Mouse (Mus musculus) erythroid progenitor cell, adult 5-6 weeks (primary cell): Measurements from ENCODE around the gene Derl3. TPM values are rescaled to one million over a fixed set of nuclear protein-coding genes. Genes with fewer than 3 reads are reported as not detected.
A peak's percentile ranks its signal among the peaks of the same experiment; 100 is the strongest.

Experiments used
- ATAC-seq: replicated peaks from 2 replicates; pipeline ENCODE4 v1.8.0; 2016; ENCODE audit warnings: moderate number of reproducible peaks, mild to moderate bottlenecking, moderate TSS enrichment, inconsistent platforms; ENCODE audit not compliant: poor library complexity, low FRiP score, severe bottlenecking
- total RNA-seq, 2 experiments: library from RNA; stranded (forward) in 1 of 2; stranded (reverse) in 1 of 2; fragments of 150-400 nt in 1 of 2; fragments of 186-747, 209-891 nt in 1 of 2; gene quantifications; 2 replicates each; pipeline versions ENCODE4 v1.2.3 to v1.2.4; 2015 to 2017; ENCODE audit warnings: low replicate concordance in 2 of 2

The Derl3 gene
- total RNA-seq, 2 experiments from 2014 or later: not detected

DNA sequence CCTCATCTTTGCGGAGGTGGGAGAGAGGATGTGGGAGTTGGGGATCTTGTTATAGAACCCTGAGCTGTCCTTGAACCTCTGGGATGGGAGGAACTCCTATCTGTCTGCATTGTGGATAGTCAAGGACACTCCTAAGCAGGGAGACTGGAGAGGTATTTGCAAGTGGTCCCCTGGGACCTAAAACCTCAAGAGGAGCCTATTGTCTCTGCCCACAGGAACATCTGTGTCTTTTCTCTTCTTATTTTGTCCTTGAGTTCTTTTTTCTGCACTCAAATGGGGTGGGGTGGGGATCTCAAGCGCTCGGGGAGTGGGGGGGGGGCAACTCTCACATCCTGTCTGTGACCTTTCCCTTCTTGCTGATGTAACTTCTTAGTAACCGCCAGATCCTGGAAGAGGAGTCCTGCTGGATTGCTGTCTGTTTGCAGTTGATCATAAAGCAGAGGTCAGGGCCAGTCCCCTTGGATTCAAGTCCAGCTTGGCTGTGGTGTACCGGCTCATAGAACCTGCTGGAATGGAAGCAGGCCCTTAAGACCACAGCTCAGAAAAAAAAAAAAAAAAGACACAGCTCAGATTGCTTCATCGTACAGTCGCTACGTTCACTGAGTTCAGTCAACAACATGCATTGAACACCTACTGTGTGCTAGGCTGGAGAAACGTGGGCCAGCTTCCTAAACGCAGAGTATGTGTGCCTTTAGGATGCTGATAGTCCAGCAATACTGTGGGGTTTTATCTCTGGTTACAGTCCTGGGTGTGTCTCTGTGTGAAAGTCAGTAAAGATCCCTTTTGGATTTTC lies 44.8 kb downstream of the Derl3 start:
- peak; percentile 64 for ATAC-seq

GRCm38 (mm10) chr10:75939481-75940234 lies 46.4 kb downstream of the Derl3 start:
- ATAC-seq: peak; percentile 83

- ATAC-seq: no peak
These were observed 47.3 kb downstream of the Derl3 start, which contains the start of gene Gm867 for GRCm38 (mm10) chr10:75940520-75940919. Gene Gm867, minus strand, starts transcription at chr10:75940672.

GRCm38 (mm10) chr10:75941042-75941824 lies 48.0 kb downstream of the Derl3 start:
- ATAC-seq: no peak

DNA sequence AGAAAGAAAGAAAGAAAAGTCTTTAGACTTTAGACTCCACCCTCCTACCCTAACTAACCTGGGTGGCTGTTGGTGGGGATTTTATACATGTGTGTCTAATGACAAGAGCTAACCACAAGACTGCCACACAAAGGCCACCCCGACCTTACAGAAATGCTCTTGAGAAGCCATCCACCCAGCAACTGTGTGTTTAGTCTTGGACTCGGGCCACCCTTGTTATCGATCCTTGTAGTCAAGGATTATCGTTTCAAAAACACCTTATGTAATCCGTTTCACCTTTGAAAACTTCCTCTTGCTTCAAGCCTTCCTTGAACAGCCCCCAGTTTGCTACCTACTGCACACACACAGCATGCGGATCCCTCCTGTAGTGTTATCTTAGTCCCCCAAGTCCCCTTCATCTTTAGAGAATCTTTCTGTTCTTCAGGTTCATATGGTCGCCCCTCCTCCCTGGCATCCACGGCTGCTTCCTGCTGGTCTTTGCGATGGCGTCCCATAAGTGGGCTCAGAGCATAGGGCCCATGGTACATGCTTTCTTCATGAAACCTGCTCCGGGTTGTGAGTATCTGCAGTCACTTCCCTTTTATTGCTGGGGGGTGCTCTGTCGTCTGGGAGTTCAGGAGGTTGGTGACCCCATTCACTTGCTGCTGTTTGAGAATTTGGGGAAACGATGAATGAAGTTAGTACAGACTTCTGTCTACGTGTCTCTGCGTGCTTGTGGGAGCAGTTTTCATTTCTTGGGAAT lies 49.7 kb downstream of the Derl3 start, which contains the start of gene Vpreb3:
TSS of gene Vpreb3 (plus strand) at position 322 of the 742 bp plus-strand sequence.
- ATAC-seq: no peak

DNA sequence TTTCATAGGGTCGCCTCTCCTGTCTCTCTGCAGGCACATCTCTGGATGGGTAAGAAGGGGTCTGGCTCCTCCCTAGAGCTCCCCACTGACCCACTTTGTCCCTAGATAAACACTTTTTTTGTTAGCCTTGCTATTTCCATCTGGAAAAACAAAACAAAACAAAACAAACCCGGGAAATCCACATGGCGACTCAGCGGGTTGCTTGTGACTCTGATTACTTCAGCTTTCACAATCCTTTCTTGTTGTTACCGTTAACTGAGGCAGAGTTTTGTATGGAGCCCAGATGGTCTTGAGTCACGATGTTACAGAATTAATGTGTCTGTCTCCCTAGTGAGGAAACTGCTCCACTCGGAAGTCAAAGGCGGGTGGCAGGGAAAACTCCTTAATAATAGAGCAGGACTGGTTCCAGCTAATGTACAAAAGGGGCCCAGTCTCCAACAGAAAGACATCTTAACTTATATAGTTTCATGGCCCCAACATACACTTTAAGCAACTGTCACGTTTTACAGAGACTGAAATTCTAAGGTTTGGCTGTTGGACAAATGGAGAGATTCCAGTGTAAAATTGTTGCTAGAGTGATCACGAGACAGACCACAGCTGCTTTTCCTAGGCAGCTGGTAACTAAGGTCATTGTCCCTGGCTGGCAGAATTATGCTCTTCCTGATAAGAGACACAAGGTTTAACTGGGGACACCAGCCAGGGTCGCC lies 51.0 kb downstream of the Derl3 start:
- ATAC-seq: no peak

- ATAC-seq: no peak
These were observed 52.0 kb downstream of the Derl3 start for GRCm38 (mm10) chr10:75945213-75945612.

Other genes starting within 250 kb of the Derl3 start
- gene Susd2, start 249.4 kb upstream of the Derl3 start, total RNA-seq (2015; ENCODE audit: low replicate concordance): 2.5 and 3.4 TPM in 2 replicates
- gene Susd2, start 249.4 kb upstream of the Derl3 start, total RNA-seq (2017; ENCODE audit: low replicate concordance): 2.1 and 2.3 TPM in 2 replicates
- gene Cabin1, start 129.1 kb upstream of the Derl3 start, total RNA-seq (2015; ENCODE audit: low replicate concordance): 108 and 136 TPM in 2 replicates
- gene Cabin1, start 129.1 kb upstream of the Derl3 start, total RNA-seq (2017; ENCODE audit: low replicate concordance): 115 and 143 TPM in 2 replicates
- gene Ddt, start 120.0 kb upstream of the Derl3 start, total RNA-seq (2015; ENCODE audit: low replicate concordance): 33.5 TPM in 1 of 2 replicates, not detected in the other
- not detected in 2 replicates for gene Ddt, start 120.0 kb upstream of the Derl3 start, total RNA-seq (2017; ENCODE audit: low replicate concordance)
- gene Gm20441, start 112.5 kb upstream of the Derl3 start, total RNA-seq (2015; ENCODE audit: low replicate concordance): not detected in 2 replicates
- gene Gm20441, start 112.5 kb upstream of the Derl3 start, total RNA-seq (2017; ENCODE audit: low replicate concordance): not detected in 2 replicates
- 1.3 TPM in 1 of 2 replicates, not detected in the other for gene Gstt3, start 112.0 kb upstream of the Derl3 start, total RNA-seq (2015; ENCODE audit: low replicate concordance)
- gene Gstt3, start 112.0 kb upstream of the Derl3 start, total RNA-seq (2017; ENCODE audit: low replicate concordance): 0.13 TPM in 1 of 2 replicates, not detected in the other
- 25.6 and 29.3 TPM in 2 replicates for gene Gstt1, start 94.8 kb upstream of the Derl3 start, total RNA-seq (2015; ENCODE audit: low replicate concordance)
- 18.0 and 25.6 TPM in 2 replicates for gene Gstt1, start 94.8 kb upstream of the Derl3 start, total RNA-seq (2017; ENCODE audit: low replicate concordance)
- gene Gstt4, start 70.9 kb upstream of the Derl3 start, total RNA-seq (2015; ENCODE audit: low replicate concordance): not detected in 2 replicates
- not detected in 2 replicates for gene Gstt4, start 70.9 kb upstream of the Derl3 start, total RNA-seq (2017; ENCODE audit: low replicate concordance)
- 18.4 and 20.5 TPM in 2 replicates for gene Gstt2, start 56.0 kb upstream of the Derl3 start, total RNA-seq (2015; ENCODE audit: low replicate concordance)
- 9.8 and 42.0 TPM in 2 replicates for gene Gstt2, start 56.0 kb upstream of the Derl3 start, total RNA-seq (2017; ENCODE audit: low replicate concordance)
- gene Mif, start 33.2 kb upstream of the Derl3 start, total RNA-seq (2015; ENCODE audit: low replicate concordance): 49.4 and 54.9 TPM in 2 replicates
- gene Mif, start 33.2 kb upstream of the Derl3 start, total RNA-seq (2017; ENCODE audit: low replicate concordance): 14.8 and 26.6 TPM in 2 replicates
- 50.1 and 67.9 TPM in 2 replicates for gene Smarcb1, start 28.2 kb downstream of the Derl3 start, total RNA-seq (2015; ENCODE audit: low replicate concordance)
- gene Smarcb1, start 28.2 kb downstream of the Derl3 start, total RNA-seq (2017; ENCODE audit: low replicate concordance): 32.1 and 39.3 TPM in 2 replicates
- gene Chchd10, start 39.7 kb downstream of the Derl3 start, total RNA-seq (2015; ENCODE audit: low replicate concordance): 101 and 127 TPM in 2 replicates
- 40.2 and 60.3 TPM in 2 replicates for gene Chchd10, start 39.7 kb downstream of the Derl3 start, total RNA-seq (2017; ENCODE audit: low replicate concordance)
- 0.72 TPM in 1 of 2 replicates, not detected in the other for gene Mmp11, start 43.1 kb downstream of the Derl3 start, total RNA-seq (2015; ENCODE audit: low replicate concordance)
- 0.68 TPM in 1 of 2 replicates, not detected in the other for gene Mmp11, start 43.1 kb downstream of the Derl3 start, total RNA-seq (2017; ENCODE audit: low replicate concordance)
- gene Gm867, start 47.3 kb downstream of the Derl3 start, total RNA-seq (2015; ENCODE audit: low replicate concordance): 525 and 583 TPM in 2 replicates
- 86.0 and 101 TPM in 2 replicates for gene Gm867, start 47.3 kb downstream of the Derl3 start, total RNA-seq (2017; ENCODE audit: low replicate concordance)
- 85.1 and 89.7 TPM in 2 replicates for gene Vpreb3, start 49.6 kb downstream of the Derl3 start, total RNA-seq (2015; ENCODE audit: low replicate concordance)
- 31.5 and 39.7 TPM in 2 replicates for gene Vpreb3, start 49.6 kb downstream of the Derl3 start, total RNA-seq (2017; ENCODE audit: low replicate concordance)
- gene Gm5134, start 61.1 kb downstream of the Derl3 start, total RNA-seq (2015; ENCODE audit: low replicate concordance): not detected in 2 replicates
- not detected in 2 replicates for gene Gm5134, start 61.1 kb downstream of the Derl3 start, total RNA-seq (2017; ENCODE audit: low replicate concordance)
- gene Zfp280b, start 139.2 kb downstream of the Derl3 start, total RNA-seq (2015; ENCODE audit: low replicate concordance): 10.1 and 12.3 TPM in 2 replicates
- 3.0 and 3.7 TPM in 2 replicates for gene Zfp280b, start 139.2 kb downstream of the Derl3 start, total RNA-seq (2017; ENCODE audit: low replicate concordance)
- gene Slc5a4b, start 217.5 kb downstream of the Derl3 start, total RNA-seq (2015; ENCODE audit: low replicate concordance): not detected in 2 replicates
- gene Slc5a4b, start 217.5 kb downstream of the Derl3 start, total RNA-seq (2017; ENCODE audit: low replicate concordance): not detected in 2 replicates